Mouse (Mus musculus) neutrophil, adult 5-6 weeks (primary cell): Measurements from ENCODE around the gene Nfatc3. TPM values are rescaled to one million over a fixed set of nuclear protein-coding genes. Genes with fewer than 3 reads are reported as not detected.

Experiments
- ATAC-seq: fragments of 151-379, 151-347 bp; 2 replicates; pipeline ENCODE4 v1.8.0; 2017; ENCODE audit warnings: mild to moderate bottlenecking, moderate TSS enrichment; ENCODE audit not compliant: insufficient number of reproducible peaks, poor library complexity, low FRiP score, severe bottlenecking; ENCODE audit errors: extremely low read depth
- total RNA-seq: library from RNA; stranded (forward); fragments of 200-1000 nt; gene quantifications from 2 replicates; pipeline ENCODE4 v1.2.3, GENCODE M21; 2017

Gene Nfatc3
- total RNA-seq, 1 experiment from 2014 or later, result 107 TPM

DNA sequence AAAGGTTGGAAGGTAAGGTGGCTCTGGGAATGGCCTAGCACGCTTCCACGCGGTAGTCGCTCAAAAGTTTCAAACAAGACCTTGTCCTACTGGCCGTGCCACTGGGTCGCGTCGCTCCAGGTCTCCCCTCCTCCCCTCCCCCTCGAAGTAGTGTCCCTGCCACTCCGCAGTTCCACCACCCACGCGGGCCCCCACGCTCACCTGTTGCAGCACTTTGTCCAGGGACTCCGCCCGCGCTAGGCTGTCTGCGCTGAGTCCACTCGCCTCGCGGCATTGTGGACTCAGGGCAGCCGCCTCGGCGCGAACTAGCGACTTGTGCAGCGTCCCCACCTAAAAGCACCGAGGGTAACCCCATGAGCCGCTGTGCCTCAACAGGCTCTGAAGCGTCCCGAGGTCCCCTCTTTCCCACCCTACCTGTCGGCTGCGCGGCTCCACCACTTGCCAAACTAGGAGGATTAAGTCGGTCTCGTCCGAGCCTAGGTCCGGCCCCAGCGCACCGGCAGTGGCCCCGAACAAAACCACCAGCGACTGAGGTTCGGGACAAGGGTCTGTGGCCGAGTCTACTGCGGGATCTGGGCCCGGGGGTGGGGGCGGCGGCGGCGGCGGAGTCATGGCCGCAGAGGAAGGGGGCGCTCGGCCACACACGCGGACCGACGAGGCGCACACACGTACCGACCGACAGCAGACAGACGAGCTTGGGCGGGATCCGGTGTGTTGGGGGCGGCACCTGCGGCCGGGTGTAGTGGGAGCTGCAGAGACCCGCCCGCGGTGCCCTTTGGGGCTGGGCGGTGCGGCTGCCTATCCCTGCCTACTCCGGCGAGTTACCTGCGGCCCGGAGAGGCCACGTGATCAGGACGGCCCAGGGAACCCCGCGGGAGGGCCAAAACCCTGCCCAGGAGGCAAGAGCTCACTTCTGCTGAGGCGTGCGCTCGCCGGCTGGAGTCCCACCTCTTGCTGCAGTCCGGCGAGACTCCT, 77.8 kb downstream of the Nfatc3 start, which contains the start of gene Esrp2:
Gene Esrp2, minus strand, starts transcription at position 819 of the 975 bp plus-strand sequence.
- ATAC-seq, result no peak

DNA sequence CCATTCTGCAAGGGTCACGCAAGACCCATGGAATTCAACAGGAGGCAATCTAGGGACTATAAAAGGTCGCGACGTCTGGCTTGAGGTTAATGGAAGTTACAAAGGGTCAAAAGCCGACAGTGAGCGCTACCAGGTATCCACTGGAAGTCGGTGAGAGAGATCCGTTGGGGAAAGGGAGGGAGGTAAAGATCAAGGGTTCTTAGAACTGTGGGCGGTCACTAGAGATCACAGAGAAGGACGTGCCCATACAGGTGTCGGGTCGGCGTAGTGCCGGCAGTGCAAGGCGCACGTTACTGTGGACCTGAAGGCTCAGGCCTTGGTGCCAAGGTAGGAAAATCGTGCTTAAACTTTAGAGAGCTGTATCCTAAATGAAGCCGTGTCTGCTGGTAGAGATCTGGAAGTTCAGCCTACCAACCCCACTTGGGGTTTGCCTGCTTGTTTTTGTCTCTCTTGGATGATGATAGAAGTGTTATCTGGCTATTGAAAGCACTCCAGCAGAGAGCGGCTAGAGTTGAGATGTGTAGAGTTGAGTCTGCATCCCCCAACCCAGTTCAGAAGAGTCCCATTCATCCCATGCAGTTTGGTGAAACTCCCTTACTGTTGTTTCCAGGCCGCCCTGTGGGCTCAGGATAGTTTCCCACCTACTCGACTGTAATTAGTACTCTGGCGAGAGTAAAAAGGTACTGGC, 78.7 kb downstream of the Nfatc3 start:
- no peak for ATAC-seq

DNA sequence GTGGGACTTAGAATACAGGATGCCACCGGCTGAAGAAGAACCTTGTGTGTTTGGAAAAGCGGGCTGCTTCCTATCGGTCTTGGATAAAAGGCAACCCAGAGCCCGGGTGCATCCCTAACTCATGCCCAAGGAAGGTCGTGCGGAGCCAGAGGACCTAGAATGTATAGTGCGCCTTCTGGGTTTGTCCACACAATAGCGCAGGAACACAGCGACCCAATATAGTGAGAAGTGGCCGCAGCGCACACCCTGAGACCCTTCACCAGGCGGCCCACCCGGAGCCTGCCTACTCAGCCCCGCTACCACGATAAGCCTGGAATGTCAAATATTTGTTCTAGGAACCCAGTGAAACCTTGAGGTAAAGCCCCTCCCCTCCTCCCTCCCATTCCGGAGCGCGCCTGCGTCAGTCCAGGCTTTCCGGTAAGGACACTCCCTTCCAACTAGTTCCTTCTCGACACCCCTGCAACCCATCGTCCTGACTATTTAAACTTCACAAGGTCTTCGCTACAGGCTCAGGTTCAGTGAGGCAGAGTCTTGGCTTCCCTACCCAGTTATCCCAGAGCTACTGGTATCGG, 79.4 kb downstream of the Nfatc3 start:
- peak; percentile 27; the same call in 1 of the 2 replicates for ATAC-seq

DNA sequence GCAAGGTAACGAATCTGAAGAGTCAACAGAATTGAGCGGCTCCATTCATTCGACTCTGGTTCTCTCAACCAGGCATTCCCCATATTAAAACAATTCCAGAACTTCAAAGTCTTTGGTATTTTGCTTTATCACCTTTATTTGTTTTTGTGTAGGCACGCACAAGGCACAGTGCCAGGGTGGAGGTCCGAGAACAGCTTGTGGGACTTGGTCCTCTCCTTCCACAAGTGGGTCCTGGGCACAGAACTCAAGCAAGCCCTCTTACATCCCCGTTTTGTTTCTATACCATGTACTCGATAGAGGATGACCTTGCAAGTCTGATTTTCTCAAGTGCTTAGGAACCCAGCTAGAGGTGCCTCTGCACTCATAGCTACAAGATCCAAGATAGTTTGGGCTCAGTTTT, 80.0 kb downstream of the Nfatc3 start:
- no peak for ATAC-seq

DNA sequence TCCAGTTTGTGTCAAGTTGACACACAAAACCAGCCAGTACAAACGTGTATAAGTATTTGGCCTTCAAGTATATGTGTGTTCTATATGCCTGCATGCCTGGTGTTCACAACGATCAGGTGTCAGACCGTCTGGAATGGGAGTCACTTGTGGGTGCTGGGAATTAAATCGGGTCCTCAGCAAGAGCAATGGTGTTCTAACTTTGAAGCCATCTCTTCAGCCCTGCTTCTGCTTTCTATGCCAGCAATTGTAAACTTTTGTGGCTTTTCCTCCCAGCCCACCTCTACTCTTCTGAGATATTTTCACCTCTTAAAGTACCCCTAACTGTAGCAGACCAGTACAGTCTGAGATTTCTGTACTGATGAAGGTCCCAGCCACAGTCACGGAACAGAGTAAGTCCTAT, 81.6 kb downstream of the Nfatc3 start:
- ATAC-seq, result no peak

DNA sequence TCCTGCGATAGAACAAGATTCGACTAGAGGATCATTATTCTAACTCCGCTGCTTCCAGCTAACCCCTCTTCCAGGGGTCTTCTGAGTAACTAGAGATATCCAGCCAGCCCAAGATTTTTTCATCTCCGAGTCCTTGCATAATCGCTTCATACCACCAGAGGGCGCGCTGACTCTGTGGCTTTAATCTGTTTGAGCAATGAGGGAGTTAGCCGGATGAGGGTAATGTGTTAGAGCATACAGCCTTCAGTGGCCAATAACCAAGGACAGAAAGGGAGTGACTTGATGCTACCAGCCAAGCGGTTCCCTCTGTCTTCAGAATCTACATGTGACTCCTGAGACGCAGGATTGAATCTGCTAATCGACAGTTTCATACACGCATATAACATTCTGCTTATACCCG, 82.1 kb downstream of the Nfatc3 start:
- peak; percentile 79 for ATAC-seq

DNA sequence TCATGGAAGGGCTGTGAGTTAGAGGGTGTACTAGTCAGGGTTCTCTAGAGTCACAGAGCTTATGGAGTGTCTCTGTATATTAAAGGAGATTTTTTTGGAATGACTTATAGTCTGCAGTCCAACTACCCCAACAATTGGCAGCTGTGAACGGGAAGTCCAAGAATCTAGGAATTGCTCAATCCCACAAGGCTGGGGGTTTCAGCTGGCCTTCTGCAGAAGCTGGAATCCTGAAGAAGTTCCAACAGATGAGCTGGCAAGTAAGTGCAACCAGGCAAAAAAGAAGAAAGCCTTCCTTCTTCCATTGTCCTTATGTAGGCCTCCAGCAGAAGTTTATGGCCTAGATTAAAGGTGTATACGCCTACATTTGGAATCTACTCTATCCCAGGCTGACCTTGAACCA, 86.7 kb downstream of the Nfatc3 start:
- ATAC-seq, result no peak

DNA sequence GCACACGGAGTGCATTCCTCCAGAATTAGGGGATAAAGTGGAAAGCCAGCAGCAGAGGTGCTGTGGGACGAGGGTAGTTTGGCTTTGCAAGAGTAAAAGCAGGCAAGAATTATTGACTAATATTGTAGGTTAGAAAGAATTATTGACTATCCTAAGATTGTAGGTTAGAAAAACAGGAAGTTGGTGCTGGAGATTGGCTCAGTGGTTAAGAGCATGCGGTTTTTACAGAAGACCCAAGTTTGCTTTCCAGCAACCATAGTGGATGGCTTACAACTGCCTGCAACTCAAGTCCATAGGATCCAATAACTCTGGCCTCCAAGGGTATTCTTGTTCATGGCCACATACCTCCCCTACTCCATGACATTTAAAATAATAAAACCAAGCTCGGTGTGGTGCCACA, 87.4 kb downstream of the Nfatc3 start:
- ATAC-seq, result no peak

DNA sequence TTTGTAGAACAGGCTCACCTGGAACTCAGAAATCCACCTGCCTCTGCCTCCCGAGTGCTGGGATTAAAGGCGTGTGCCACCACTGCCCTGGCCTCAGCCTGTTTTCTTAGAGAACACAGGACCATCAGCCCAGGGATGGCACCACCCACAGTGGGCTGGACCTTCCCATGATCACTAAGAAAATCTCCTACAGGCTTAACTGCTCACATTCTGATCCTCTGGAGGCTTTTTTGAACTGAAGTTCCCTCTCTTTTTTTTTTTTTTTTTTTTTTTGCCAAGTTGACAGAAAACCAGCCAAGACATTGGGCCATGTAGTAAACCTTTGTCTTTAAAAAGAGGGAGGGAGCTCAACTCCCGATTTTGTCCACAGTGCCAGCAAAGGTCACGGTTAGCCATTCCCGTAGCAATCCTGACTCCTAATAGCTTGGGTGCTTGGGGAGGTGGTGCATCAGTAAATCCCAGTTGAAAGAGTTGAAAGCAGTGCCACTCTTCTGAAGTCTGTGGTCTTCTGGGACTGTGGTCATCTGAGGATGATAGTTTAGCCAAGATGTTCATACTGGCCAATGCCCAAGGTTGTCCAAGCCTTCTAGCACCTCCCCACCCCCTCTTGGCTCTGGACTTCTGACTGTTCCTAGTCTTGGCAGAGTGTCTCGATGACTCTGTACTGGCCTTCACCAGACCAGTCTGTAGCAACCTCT, 89.4 kb downstream of the Nfatc3 start:
- no peak for ATAC-seq

DNA sequence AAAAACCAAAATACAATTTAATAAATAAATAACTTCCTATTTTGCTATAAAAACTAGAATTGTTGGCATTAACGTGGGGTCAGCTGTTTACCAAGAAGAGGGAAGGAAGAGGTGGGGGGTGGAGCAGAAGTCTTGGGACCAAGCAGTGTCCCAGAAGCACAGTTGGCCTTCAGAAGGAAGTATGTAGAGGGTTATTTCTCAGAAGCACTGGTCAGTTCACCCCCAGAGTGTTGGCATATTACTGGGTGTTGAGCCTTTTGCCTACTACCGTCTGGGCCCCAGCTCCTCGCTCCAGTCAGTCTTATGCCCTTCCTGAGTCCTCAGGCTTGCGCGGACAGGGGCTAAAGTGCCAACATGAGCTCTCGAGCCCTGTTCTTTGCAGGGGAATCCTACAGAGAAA, 90.4 kb downstream of the Nfatc3 start:
- no peak for ATAC-seq

DNA sequence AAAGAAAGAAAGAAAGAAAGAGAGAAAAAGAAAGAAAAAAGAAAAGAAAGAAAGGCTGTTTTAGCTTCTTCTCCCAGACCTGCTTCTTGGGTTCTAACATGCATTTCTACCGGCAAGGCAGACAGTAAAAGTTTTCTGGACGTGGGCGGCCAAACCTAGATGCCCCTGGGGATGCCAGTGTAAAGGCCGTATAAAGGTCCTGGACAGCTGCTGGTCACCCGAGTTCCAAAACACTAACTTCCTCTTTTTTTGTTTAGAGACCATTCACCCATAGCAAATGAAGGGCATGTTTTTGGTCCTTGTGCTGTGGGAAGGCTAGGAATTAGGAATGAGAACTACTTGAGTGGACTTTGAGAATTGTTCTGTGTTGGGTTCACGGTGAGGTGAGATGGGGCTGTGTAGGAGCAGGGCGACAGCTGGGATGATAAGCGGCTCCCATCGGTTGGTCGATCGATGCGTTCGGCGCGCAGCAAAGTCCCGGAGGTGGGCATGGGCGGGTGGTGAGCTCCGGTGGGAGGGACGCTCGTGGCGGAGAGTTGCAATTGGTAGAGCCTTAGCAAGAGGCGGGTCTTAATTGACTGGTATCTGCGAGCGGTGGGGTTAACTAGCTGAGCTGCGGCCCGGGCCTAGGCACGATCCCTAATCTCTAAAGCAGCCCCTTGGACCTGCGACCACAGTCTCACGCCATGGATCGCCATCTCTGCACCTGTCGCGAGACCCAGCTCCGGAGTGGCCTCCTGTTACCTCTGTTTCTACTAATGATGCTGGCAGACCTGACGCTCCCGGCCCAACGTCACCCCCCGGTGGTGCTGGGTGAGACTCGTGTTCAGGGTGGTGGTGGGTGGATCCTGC, 91.4 kb downstream of the Nfatc3 start, which contains the start of gene Pla2g15:
Gene Pla2g15, plus strand, starts transcription at position 599 of the 852 bp plus-strand sequence.
- peak; percentile 92 for ATAC-seq

DNA sequence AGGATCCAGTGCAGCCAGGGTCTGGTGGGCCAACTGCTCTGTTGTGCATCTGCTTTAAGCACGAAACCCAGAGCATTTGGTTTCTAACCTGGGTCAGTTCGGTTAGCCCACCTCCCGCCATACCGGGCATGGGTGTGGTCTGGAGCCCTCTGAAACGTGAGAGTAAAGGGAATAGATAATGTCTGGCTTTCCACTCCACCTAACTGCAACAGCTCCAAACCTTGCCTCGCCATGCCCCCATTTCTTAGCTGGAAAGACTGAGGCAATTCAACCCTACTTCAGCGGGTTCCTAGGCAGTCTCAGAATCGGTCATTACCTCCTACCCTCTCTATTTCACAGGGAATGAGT, 92.0 kb downstream of the Nfatc3 start:
- no peak for ATAC-seq

DNA sequence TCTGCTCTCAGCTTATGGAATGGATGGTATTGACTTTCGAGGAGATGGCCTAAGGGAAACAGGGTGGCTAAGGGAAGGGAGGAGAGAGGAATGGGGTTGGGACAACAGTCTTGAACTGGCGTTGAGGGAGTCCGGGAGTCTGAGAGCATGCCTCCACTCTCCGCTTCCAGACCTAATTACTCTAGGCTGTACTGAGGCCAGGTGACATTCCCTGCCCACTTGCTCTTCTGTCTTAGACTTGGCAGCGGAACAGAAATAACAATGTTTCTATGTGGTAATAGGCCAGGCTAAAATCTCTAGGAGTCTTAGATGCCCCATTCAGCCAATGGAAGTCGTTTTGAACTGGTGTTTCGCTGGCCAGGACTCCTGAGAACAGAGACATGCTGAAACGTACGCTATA, 92.4 kb downstream of the Nfatc3 start:
- ATAC-seq, result no peak

DNA sequence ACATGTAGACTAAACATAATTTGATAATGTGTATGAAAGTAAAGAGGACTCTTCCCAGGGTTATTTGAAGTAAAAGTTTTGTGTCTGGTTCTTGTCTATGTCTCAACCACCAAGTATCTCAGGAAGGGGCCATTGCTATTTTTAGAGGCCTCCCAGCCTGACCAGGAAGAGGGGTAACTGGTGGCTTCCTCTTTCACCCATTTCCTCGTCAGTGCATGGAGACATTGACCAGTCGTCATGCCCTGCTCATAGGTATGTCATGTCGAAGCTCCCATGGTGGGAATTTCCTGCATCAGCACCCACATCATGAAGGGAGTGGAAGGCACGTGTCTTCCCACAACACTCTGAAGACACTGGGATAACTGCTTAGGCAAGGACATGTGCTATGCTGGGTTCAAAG, 94.2 kb downstream of the Nfatc3 start:
- ATAC-seq, result no peak

DNA sequence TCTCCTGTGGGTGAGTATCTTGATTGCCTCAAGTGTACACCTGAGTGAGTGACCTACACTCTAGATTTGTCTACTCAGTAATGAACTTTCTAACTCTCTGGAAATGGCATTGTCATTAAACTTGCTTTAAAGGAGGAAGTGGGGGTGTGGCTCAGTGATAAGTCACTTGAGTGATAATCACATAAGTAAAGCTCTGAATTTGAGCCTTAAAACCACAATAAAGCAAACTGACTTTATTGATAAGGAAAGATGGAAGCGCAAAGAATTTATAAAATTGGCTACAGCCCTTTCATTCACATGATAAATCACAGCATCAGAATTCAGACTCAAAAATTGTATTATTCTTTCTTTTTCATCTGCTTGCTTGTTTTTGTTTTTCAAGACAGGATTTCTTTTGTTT, 98.8 kb downstream of the Nfatc3 start:
- no peak for ATAC-seq

DNA sequence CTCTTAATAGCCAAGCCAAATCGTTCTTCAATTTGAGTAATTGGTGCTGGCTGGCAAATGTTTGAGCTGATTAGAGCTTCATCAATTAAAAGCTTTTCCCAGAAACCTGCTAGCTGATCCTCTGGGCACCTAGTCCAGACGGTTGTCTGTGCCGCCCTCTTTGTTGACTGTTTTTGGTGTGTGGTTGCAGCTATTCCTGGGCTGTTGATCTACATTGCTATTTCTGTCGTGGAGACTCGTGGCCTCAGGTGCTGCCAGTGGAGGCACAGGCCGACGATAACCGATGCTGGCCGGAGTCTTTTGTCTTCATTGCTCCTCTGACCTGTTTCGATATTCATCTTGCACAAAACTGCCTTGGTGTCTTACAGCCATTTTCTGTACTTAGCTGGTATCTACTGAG, 99.7 kb downstream of the Nfatc3 start:
- no peak for ATAC-seq

DNA sequence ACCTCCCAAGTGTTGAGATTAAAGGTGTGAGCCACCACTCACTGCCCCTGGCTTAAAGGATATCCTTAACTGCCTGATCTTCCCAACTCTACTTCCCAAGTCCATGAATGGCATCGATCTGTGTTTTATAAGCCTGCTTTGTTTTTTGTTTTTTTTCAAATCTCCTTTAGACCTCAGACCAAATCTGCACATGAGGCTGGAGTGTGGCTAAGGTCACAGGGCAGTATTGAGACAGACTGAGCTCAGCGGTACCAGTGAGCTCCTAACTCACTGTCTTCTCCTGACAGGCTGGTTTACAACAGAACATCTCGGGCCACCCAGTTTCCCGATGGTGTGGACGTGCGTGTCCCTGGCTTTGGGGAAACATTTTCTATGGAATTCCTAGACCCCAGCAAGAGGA, 101.2 kb downstream of the Nfatc3 start:
- no peak for ATAC-seq

DNA sequence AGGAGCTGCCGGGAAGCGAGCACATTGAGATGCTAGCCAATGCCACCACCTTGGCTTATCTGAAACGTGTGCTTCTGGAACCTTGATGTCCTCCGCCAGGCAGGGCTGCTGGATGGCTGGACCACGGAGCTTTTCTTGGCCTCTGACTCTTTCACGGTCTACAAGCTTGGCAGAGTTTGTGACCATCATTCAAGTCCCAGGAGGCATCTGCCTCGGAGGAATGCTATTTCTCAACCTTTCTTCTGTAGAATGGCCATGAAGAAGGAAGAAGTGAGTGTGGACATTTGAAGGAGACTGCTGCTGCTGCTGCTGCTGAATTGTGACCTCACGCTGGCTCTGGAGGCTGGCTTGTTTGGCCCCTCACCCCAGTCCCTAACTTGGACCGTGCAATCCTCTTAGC, 104.6 kb downstream of the Nfatc3 start:
- ATAC-seq, result no peak
